Comparison of ENCODE assay signal across 32 mouse cellular contexts in the genomic region with DNA sequence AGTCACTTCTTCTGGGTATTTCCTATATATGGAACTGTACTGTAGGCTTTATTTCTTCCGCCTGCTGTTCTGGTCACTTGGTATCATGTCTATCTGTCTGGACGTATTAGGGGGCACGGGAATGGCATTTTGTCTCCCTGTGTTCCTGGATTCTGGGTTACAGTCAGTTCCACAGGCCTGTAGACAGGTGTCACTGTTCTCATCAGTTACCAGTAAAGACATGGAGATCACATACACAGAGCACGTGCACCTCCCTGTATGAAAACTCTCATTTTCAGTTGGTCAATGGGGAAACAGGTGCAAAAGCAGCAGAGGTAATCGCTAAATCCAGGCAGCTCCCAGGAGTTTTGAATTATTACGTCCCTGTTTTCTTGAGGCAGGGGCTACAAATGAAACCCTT.
DNase-seq lines count a peak whose midpoint lies in the region; ATAC-seq and TF ChIP-seq lines count a peak whose summit lies in the region.
"Had no signal": no experiment of that assay in that cellular context is flagged by ENCODE, and none has a peak within 500 bp of the region (broad histone marks: within the 10 kb centered on the region; RNA-seq: fewer than 3 reads in every experiment).

No protein-coding gene starts in this region.

- 68% methylated on average over 6 of the region's 6 CpGs for WGBS in hindbrain, postnatal 0 days
- 81% methylated on average over 6 of the region's 6 CpGs for WGBS in hindbrain, embryonic 12.5 days
- 81% methylated on average over 6 of the region's 6 CpGs for WGBS in midbrain, embryonic 11.5 days
- 88% methylated on average over 6 of the region's 6 CpGs for WGBS in midbrain, embryonic 10.5 days
- 74% methylated on average over 6 of the region's 6 CpGs for WGBS in midbrain, postnatal 0 days

- H3K4me3 ChIP-seq in gastrocnemius, adult 2 months: no peak overlapping the region
- no peak overlapping the region for H3K4me3 ChIP-seq in hindbrain, postnatal 0 days (ENCODE audit: low read length)
- no peak overlapping the region for H3K4me3 ChIP-seq in hindbrain, embryonic 12.5 days
- H3K4me3 ChIP-seq in midbrain, embryonic 11.5 days (ENCODE audit: low read depth, low read length): no peak overlapping the region
- no peak overlapping the region for H3K4me3 ChIP-seq in midbrain, embryonic 10.5 days
- no peak overlapping the region for H3K4me3 ChIP-seq in midbrain, postnatal 0 days (ENCODE audit: low read depth, low read length)
- H3K4me3 ChIP-seq: embryonic facial prominence, embryonic 13.5 days; erythroblast, embryonic 14.5 days; forebrain, embryonic 12.5 days; heart, embryonic 13.5 days; liver, embryonic 15.5 days; myocyte; neural tube, embryonic 13.5 days; stomach, embryonic 15.5 days had no signal

- no peak overlapping the region for H3K27ac ChIP-seq in gastrocnemius, adult 2 months
- H3K27ac ChIP-seq in hindbrain, postnatal 0 days: no peak overlapping the region
- no peak overlapping the region for H3K27ac ChIP-seq in hindbrain, embryonic 12.5 days
- H3K27ac ChIP-seq in midbrain, embryonic 11.5 days (ENCODE audit: low read depth, low read length): no peak overlapping the region
- H3K27ac ChIP-seq in midbrain, embryonic 10.5 days (replicated peaks): no peak overlapping the region
- no peak overlapping the region for H3K27ac ChIP-seq in midbrain, postnatal 0 days (ENCODE audit: low read depth, low read length)
- H3K27ac ChIP-seq: embryonic facial prominence, embryonic 13.5 days; forebrain, embryonic 12.5 days; heart, embryonic 13.5 days; liver, embryonic 15.5 days; macrophage; neural tube, embryonic 13.5 days; stomach, embryonic 15.5 days had no signal

- DNase-seq in gastrocnemius, adult 2 months: no peak
- no peak for DNase-seq in gastrocnemius, postnatal 36 days
- peak; percentile 34 for DNase-seq in hindbrain, postnatal 0 days (ENCODE audit: low spot score)
- peak; percentile 69 for DNase-seq in midbrain, embryonic 11.5 days (ENCODE audit: low spot score, missing footprints)
- DNase-seq in midbrain, embryonic 10.5 days (ENCODE audit: low spot score): no peak
- DNase-seq in midbrain, postnatal 0 days (ENCODE audit: low spot score): peak; percentile 51
- DNase-seq in adrenal gland, adult 2 months: no peak
- DNase-seq: cerebellum, adult 11-12 months; cerebellum, postnatal 14 days; embryo, embryonic 11 days; gastrocnemius, postnatal 10 days; heart, adult 11 months; kidney, adult 9 months; kidney, postnatal 36 days; left cerebral cortex, postnatal 4 days; liver; thymus, adult 18-20 months; thymus, postnatal 36 days had no signal

- peak; percentile 21; the same call in 1 of the 2 replicates for TF ChIP-seq CTCF in gastrocnemius, adult 2 months (IDR thresholded peaks at IDR 0.05)
- peak; percentile 69 for TF ChIP-seq CTCF in hindbrain, postnatal 0 days (IDR thresholded peaks at IDR 0.05; ENCODE audit: low read depth)
- TF ChIP-seq CTCF in midbrain, postnatal 0 days (IDR thresholded peaks at IDR 0.05): peak; percentile 79

- no peaks in the 10 kb centered on the region for H3K36me3 ChIP-seq in hindbrain, postnatal 0 days (ENCODE audit: insufficient read depth, low read length)
- H3K36me3 ChIP-seq in hindbrain, embryonic 12.5 days: no peaks in the 10 kb centered on the region
- no peaks in the 10 kb centered on the region for H3K36me3 ChIP-seq in midbrain, embryonic 11.5 days (ENCODE audit: control insufficient read depth, insufficient read depth, low read length)
- H3K36me3 ChIP-seq in midbrain, embryonic 10.5 days: no peaks in the 10 kb centered on the region
- no peaks in the 10 kb centered on the region for H3K36me3 ChIP-seq in midbrain, postnatal 0 days (ENCODE audit: insufficient read depth, low read length)
- H3K36me3 ChIP-seq: embryonic facial prominence, embryonic 13.5 days; forebrain, embryonic 12.5 days; G1E; heart, embryonic 13.5 days; liver, embryonic 15.5 days; neural tube, embryonic 13.5 days; stomach, embryonic 15.5 days had no signal

- no peaks in the 10 kb centered on the region for H3K27me3 ChIP-seq in hindbrain, postnatal 0 days (ENCODE audit: insufficient read depth, low read length)
- no peaks in the 10 kb centered on the region for H3K27me3 ChIP-seq in hindbrain, embryonic 12.5 days
- no peaks in the 10 kb centered on the region for H3K27me3 ChIP-seq in midbrain, embryonic 11.5 days (ENCODE audit: control insufficient read depth, insufficient read depth, low read length)
- no peaks in the 10 kb centered on the region for H3K27me3 ChIP-seq in midbrain, embryonic 10.5 days (ENCODE audit: low read depth, poor library complexity, severe bottlenecking)
- no peaks in the 10 kb centered on the region for H3K27me3 ChIP-seq in midbrain, postnatal 0 days (ENCODE audit: insufficient read depth, low read length)
- H3K27me3 ChIP-seq: embryonic facial prominence, embryonic 13.5 days; liver, embryonic 15.5 days; neural tube, embryonic 13.5 days; stomach, embryonic 15.5 days had no signal

- no peaks in the 10 kb centered on the region for H3K4me1 ChIP-seq in hindbrain, postnatal 0 days (ENCODE audit: insufficient read depth, low read length)
- H3K4me1 ChIP-seq in hindbrain, embryonic 12.5 days: no peaks in the 10 kb centered on the region
- H3K4me1 ChIP-seq in midbrain, embryonic 11.5 days (ENCODE audit: control insufficient read depth, insufficient read depth, low read length): no peaks in the 10 kb centered on the region
- H3K4me1 ChIP-seq in midbrain, embryonic 10.5 days: peaks cover 10% of the 10 kb centered on the region
- no peaks in the 10 kb centered on the region for H3K4me1 ChIP-seq in midbrain, postnatal 0 days (ENCODE audit: insufficient read depth, low read length)
- H3K4me1 ChIP-seq: embryonic facial prominence, embryonic 13.5 days; forebrain, embryonic 12.5 days; liver, embryonic 15.5 days; neural tube, embryonic 13.5 days; stomach, embryonic 15.5 days had no signal

- H3K4me2 ChIP-seq in hindbrain, postnatal 0 days (ENCODE audit: low read depth, low read length): no peak overlapping the region
- no peak overlapping the region for H3K4me2 ChIP-seq in hindbrain, embryonic 12.5 days (replicated peaks)
- H3K4me2 ChIP-seq in midbrain, embryonic 11.5 days: no peak overlapping the region
- H3K4me2 ChIP-seq in midbrain, postnatal 0 days (ENCODE audit: low read depth, low read length, poor library complexity, severe bottlenecking): no peak overlapping the region
- H3K4me2 ChIP-seq: embryonic facial prominence, embryonic 13.5 days; forebrain, embryonic 12.5 days; heart, embryonic 13.5 days; liver, embryonic 15.5 days; neural tube, embryonic 13.5 days; stomach, embryonic 15.5 days had no signal

- no peaks in the 10 kb centered on the region for H3K9me3 ChIP-seq in hindbrain, postnatal 0 days (ENCODE audit: low read length)
- no peaks in the 10 kb centered on the region for H3K9me3 ChIP-seq in hindbrain, embryonic 12.5 days (replicated peaks)
- no peaks in the 10 kb centered on the region for H3K9me3 ChIP-seq in midbrain, embryonic 11.5 days (ENCODE audit: control insufficient read depth, low read length)
- H3K9me3 ChIP-seq in midbrain, embryonic 10.5 days (replicated peaks): no peaks in the 10 kb centered on the region
- no peaks in the 10 kb centered on the region for H3K9me3 ChIP-seq in midbrain, postnatal 0 days (ENCODE audit: low read length)
- H3K9me3 ChIP-seq: embryonic facial prominence, embryonic 13.5 days; forebrain, embryonic 12.5 days; G1E; heart, embryonic 13.5 days; liver, embryonic 15.5 days; neural tube, embryonic 13.5 days; stomach, embryonic 15.5 days had no signal

- ATAC-seq in hindbrain, postnatal 0 days: peak; percentile 61; the same call in 1 of the 2 replicates
- ATAC-seq in hindbrain, embryonic 12.5 days (ENCODE audit: low FRiP score): no peak
- ATAC-seq in midbrain, embryonic 11.5 days (ENCODE audit: low FRiP score): no peak
- no peak for ATAC-seq in midbrain, postnatal 0 days (ENCODE audit: low FRiP score)
- ATAC-seq: CD4-positive, CD25-positive, alpha-beta regulatory T cell, adult 4 months; lung, postnatal 0 days; Patski had no signal

- intact Hi-C loops in gastrocnemius, adult 2 months (cut with DNase I): no loop called here
- intact Hi-C loops in gastrocnemius, postnatal 36 days (cut with DNase I): no loop called here

- no peak overlapping the region for H3K9ac ChIP-seq in hindbrain, postnatal 0 days (replicated peaks; ENCODE audit: low read length)
- no peak overlapping the region for H3K9ac ChIP-seq in hindbrain, embryonic 12.5 days
- H3K9ac ChIP-seq in midbrain, embryonic 11.5 days (ENCODE audit: low read length): no peak overlapping the region
- H3K9ac ChIP-seq in midbrain, postnatal 0 days (replicated peaks; ENCODE audit: low read length, poor library complexity, severe bottlenecking): no peak overlapping the region
- H3K9ac ChIP-seq: embryonic facial prominence, embryonic 13.5 days; forebrain, embryonic 12.5 days; heart, embryonic 13.5 days; liver, embryonic 15.5 days; neural tube, embryonic 13.5 days; stomach, embryonic 15.5 days had no signal

Comparison
In these comparisons a context has a peak if more than half of its experiments do, and no peak if none do; other contexts are left out.
1. DNase-seq: peak in hindbrain, postnatal 0 days (single experiment), midbrain, embryonic 11.5 days (single experiment) and midbrain, postnatal 0 days (single experiment); none in gastrocnemius, adult 2 months (single experiment), gastrocnemius, postnatal 36 days (0 of 2), midbrain, embryonic 10.5 days (single experiment) and adrenal gland, adult 2 months (single experiment).
2. CTCF ChIP-seq: peak in every context shown above with its lines; median percentile 79 in midbrain, postnatal 0 days; 69 in hindbrain, postnatal 0 days; 21 in gastrocnemius, adult 2 months.